In the genomic region with DNA sequence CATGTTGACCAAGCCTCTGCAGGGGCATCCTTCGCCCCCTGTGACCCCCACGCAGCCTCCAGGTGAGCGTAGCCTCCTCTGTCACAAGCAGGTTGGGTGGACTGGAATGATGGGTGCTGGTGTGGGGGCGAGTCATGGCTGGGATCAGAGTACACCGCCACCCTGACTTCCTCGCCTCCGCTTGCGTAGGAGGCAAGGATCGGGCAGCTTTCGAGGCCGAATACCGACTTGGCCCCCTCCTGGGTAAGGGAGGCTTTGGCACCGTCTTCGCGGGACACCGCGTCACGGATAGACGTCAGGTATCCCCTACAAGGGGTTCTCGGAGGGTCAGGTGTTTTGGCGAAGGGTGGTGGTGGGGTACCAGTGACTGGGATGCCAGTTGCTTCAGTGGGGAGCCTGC, we compare ENCODE assay signal across 9 mouse cellular contexts. TPM values are rescaled to one million over a fixed set of nuclear protein-coding genes. Genes with fewer than 3 reads are reported as not detected.
DNase-seq lines count a peak whose midpoint lies in the region; ATAC-seq and TF ChIP-seq lines count a peak whose summit lies in the region.
"Had no signal": no experiment of that assay in that cellular context is flagged by ENCODE, and none has a peak within 500 bp of the region (broad histone marks: within the 10 kb centered on the region; RNA-seq: fewer than 3 reads in every experiment).

No protein-coding gene starts in this region.

- H3K4me1 ChIP-seq in hindbrain, embryonic 13.5 days (replicated peaks) = peaks cover 19% of the 10 kb centered on the region
- no peaks in the 10 kb centered on the region for H3K4me1 ChIP-seq in lung, postnatal 0 days (ENCODE audit: insufficient read depth, low read depth, low read length)

- no peaks in the 10 kb centered on the region for H3K27me3 ChIP-seq in hindbrain, embryonic 13.5 days
- no peaks in the 10 kb centered on the region for H3K27me3 ChIP-seq in lung, postnatal 0 days (replicated peaks; ENCODE audit: insufficient read depth, low read length)

- peak overlapping the region; percentile 50 for H3K4me3 ChIP-seq in hindbrain, embryonic 13.5 days
- H3K4me3 ChIP-seq in lung, postnatal 0 days (ENCODE audit: low read depth, low read length) = peak overlapping the region; percentile 38

- H3K9ac ChIP-seq in hindbrain, embryonic 13.5 days = peak overlapping the region; percentile 72
- no peak overlapping the region for H3K9ac ChIP-seq in lung, postnatal 0 days (replicated peaks; ENCODE audit: low read depth)

- peak overlapping the region; percentile 71 for H3K4me2 ChIP-seq in hindbrain, embryonic 13.5 days
- H3K4me2 ChIP-seq in lung, postnatal 0 days (replicated peaks; ENCODE audit: low read depth, low read length) = peak overlapping the region; percentile 68

- H3K36me3 ChIP-seq in hindbrain, embryonic 13.5 days = peaks cover 15% of the 10 kb centered on the region
- no peaks in the 10 kb centered on the region for H3K36me3 ChIP-seq in lung, postnatal 0 days (ENCODE audit: insufficient read depth, low read length)

- 15% methylated on average over 21 of the region's 21 CpGs for WGBS in hindbrain, embryonic 13.5 days
- WGBS in lung, postnatal 0 days = 23% methylated on average over 17 of the region's 21 CpGs

- peak overlapping the region; percentile 76; the same call in 1 of the 2 replicates for H3K27ac ChIP-seq in hindbrain, embryonic 13.5 days
- H3K27ac ChIP-seq in lung, postnatal 0 days (ENCODE audit: low read length) = no peak overlapping the region

- H3K9me3 ChIP-seq in hindbrain, embryonic 13.5 days = no peaks in the 10 kb centered on the region
- no peaks in the 10 kb centered on the region for H3K9me3 ChIP-seq in lung, postnatal 0 days (ENCODE audit: low read length)

- ATAC-seq in hindbrain, embryonic 13.5 days (ENCODE audit: low FRiP score) = peak; percentile 37
- ATAC-seq in lung, postnatal 0 days = peak; percentile 11

- no peak for TF ChIP-seq EP300 in lung, postnatal 0 days (IDR thresholded peaks at IDR 0.05)

- peak; percentile 5 for DNase-seq in embryo, embryonic 11 days
- no peak for DNase-seq in embryo, embryonic 10.5 days (ENCODE audit: low spot score)
- peak; percentile 32 to 40 for DNase-seq in right cerebral cortex, adult 2 months (ENCODE audit: low spot score in 2 of 2)
- no peak for DNase-seq in right cerebral cortex, adult 18-20 months
- DNase-seq in cerebellum, postnatal 36 days = peak; percentile 33 to 38
- no peak for DNase-seq in lung, postnatal 0 days (ENCODE audit: low spot score)
- DNase-seq in gastrocnemius, adult 8-10 months (ENCODE audit: low spot score in 2 of 2) = no peak

- no peak for TF ChIP-seq CTCF in lung, postnatal 0 days (IDR thresholded peaks at IDR 0.05)

RNA-seq across cellular contexts. Expression of gene Pim2, which starts 0.4 kb away (rescaled TPM):
- polyA plus RNA-seq in hindbrain, embryonic 13.5 days (2015; fragmentation: Nextera tagmentation; extraction: Ambion mirVana) = 16.0 and 18.7 TPM in 2 replicates
- polyA plus RNA-seq in lung, postnatal 0 days (2015; fragmentation: Nextera tagmentation; extraction: Ambion mirVana) = 5.5 and 7.0 TPM in 2 replicates
- 1 to 10 TPM; 1.1 to 3.3 (median 1.7) TPM for total RNA-seq in gastrocnemius, adult 8-10 months (2022)

RNA-seq across cellular contexts. Expression of gene Slc35a2, which starts 5.3 kb away (rescaled TPM):
- 40.9 and 42.3 TPM in 2 replicates for polyA plus RNA-seq in hindbrain, embryonic 13.5 days (2015; fragmentation: Nextera tagmentation; extraction: Ambion mirVana)
- polyA plus RNA-seq in lung, postnatal 0 days (2015; fragmentation: Nextera tagmentation; extraction: Ambion mirVana) = 30.0 and 32.2 TPM in 2 replicates
- 10 to 100 TPM in 2 of 4 experiments, 1 to 10 TPM in 2; 8.5 to 11.3 (median 10.2) TPM for total RNA-seq in gastrocnemius, adult 8-10 months (2022)

RNA-seq across cellular contexts. Expression of gene Pqbp1, which starts 20.6 kb away (rescaled TPM):
- 214 and 222 TPM in 2 replicates for polyA plus RNA-seq in hindbrain, embryonic 13.5 days (2015; fragmentation: Nextera tagmentation; extraction: Ambion mirVana)
- polyA plus RNA-seq in lung, postnatal 0 days (2015; fragmentation: Nextera tagmentation; extraction: Ambion mirVana) = 80.1 and 80.4 TPM in 2 replicates
- 10 to 100 TPM; 17.3 to 20.6 (median 19.3) TPM for total RNA-seq in gastrocnemius, adult 8-10 months (2022)

RNA-seq across cellular contexts. Expression of gene Timm17b, which starts 20.7 kb away (rescaled TPM):
- polyA plus RNA-seq in hindbrain, embryonic 13.5 days (2015; fragmentation: Nextera tagmentation; extraction: Ambion mirVana) = 159 and 162 TPM in 2 replicates
- 82.3 and 88.9 TPM in 2 replicates for polyA plus RNA-seq in lung, postnatal 0 days (2015; fragmentation: Nextera tagmentation; extraction: Ambion mirVana)
- 10 to 100 TPM; 47.8 to 58.6 (median 53.9) TPM for total RNA-seq in gastrocnemius, adult 8-10 months (2022)

RNA-seq across cellular contexts. Expression of gene Gm10491, which starts 29.1 kb away (rescaled TPM):
- not detected in 2 replicates for polyA plus RNA-seq in hindbrain, embryonic 13.5 days (2015; fragmentation: Nextera tagmentation; extraction: Ambion mirVana)
- not detected in 2 replicates for polyA plus RNA-seq in lung, postnatal 0 days (2015; fragmentation: Nextera tagmentation; extraction: Ambion mirVana)
- not detected for total RNA-seq in gastrocnemius, adult 8-10 months (2022)
- total RNA-seq: heart, adult 18-20 months had no signal

Comparison
In these comparisons a context has a peak if more than half of its experiments do, and no peak if none do; other contexts are left out.
1. DNase-seq: peak in embryo, embryonic 11 days (single experiment), right cerebral cortex, adult 2 months (2 of 2) and cerebellum, postnatal 36 days (2 of 2); none in embryo, embryonic 10.5 days (single experiment), right cerebral cortex, adult 18-20 months (single experiment), lung, postnatal 0 days (single experiment) and gastrocnemius, adult 8-10 months (0 of 2).